26 mouse cellular contexts compared by ENCODE assay signal in the genomic region with DNA sequence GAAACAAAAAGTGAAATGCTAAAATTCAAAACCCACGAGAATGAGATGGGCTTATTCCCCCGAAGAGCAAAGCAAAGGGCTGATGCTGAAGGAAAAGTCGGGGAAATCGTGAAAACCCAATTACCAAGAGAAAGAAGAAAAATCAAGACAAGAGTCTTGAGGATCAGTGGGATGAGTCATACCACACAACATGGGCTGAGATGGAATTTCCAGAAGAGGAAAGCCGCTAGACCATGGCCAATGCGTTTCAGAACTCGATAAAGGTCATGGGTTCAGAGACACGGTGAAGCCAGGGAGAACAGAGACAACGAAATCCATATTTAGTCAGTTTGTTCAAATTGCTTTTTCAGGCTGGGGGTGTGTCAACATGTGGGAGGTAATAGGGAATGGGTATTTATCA.
"Had no signal": no experiment of that assay in that cellular context is flagged by ENCODE, and none has a peak within 500 bp of the region (broad histone marks: within the 10 kb centered on the region; RNA-seq: fewer than 3 reads in every experiment).

No protein-coding gene starts in this region.

- DNase-seq: cerebellum, adult 8-10 months; cerebellum, adult 9-10 months; cerebellum, adult 9-11 months; cerebellum, postnatal 10 days; cerebellum, postnatal 14 days; cerebellum, postnatal 25 days; cerebellum, postnatal 36 days; embryo, embryonic 11 days; forebrain, postnatal 0 days; gastrocnemius, adult 2 months; gastrocnemius, postnatal 10 days; gastrocnemius, postnatal 14 days; gastrocnemius, postnatal 25 days; gastrocnemius, postnatal 36 days; heart, adult 11 months; heart, adult 18-20 months; heart, adult 2 months had no signal

- H3K9me3 ChIP-seq: embryonic facial prominence, embryonic 10.5 days; embryonic facial prominence, embryonic 12.5 days; embryonic facial prominence, embryonic 13.5 days; embryonic facial prominence, embryonic 15.5 days; forebrain, embryonic 10.5 days; forebrain, embryonic 12.5 days; forebrain, embryonic 13.5 days; forebrain, embryonic 15.5 days had no signal

- H3K4me1 ChIP-seq: embryonic facial prominence, embryonic 10.5 days; embryonic facial prominence, embryonic 12.5 days; embryonic facial prominence, embryonic 13.5 days; embryonic facial prominence, embryonic 15.5 days; forebrain, embryonic 10.5 days; forebrain, embryonic 12.5 days; forebrain, embryonic 15.5 days had no signal

- H3K27ac ChIP-seq: embryonic facial prominence, embryonic 10.5 days; embryonic facial prominence, embryonic 12.5 days; embryonic facial prominence, embryonic 13.5 days; embryonic facial prominence, embryonic 15.5 days; forebrain, embryonic 10.5 days; forebrain, embryonic 12.5 days; forebrain, embryonic 13.5 days; forebrain, embryonic 15.5 days; gastrocnemius, adult 2 months; heart, adult 2 months had no signal

- H3K4me3 ChIP-seq: embryonic facial prominence, embryonic 10.5 days; embryonic facial prominence, embryonic 12.5 days; embryonic facial prominence, embryonic 13.5 days; embryonic facial prominence, embryonic 15.5 days; erythroblast, embryonic 14.5 days; forebrain, embryonic 10.5 days; forebrain, embryonic 12.5 days; forebrain, embryonic 13.5 days; forebrain, embryonic 15.5 days; gastrocnemius, adult 2 months; heart, adult 2 months had no signal

- H3K27me3 ChIP-seq: embryonic facial prominence, embryonic 12.5 days; embryonic facial prominence, embryonic 13.5 days; embryonic facial prominence, embryonic 15.5 days; forebrain, embryonic 12.5 days; forebrain, embryonic 13.5 days; forebrain, embryonic 15.5 days had no signal

- H3K36me3 ChIP-seq: embryonic facial prominence, embryonic 10.5 days; embryonic facial prominence, embryonic 12.5 days; embryonic facial prominence, embryonic 13.5 days; embryonic facial prominence, embryonic 15.5 days; forebrain, embryonic 10.5 days; forebrain, embryonic 12.5 days; forebrain, embryonic 15.5 days had no signal

- H3K4me2 ChIP-seq: embryonic facial prominence, embryonic 12.5 days; embryonic facial prominence, embryonic 13.5 days; embryonic facial prominence, embryonic 15.5 days; forebrain, embryonic 12.5 days; forebrain, embryonic 13.5 days; forebrain, embryonic 15.5 days had no signal

- H3K9ac ChIP-seq: embryonic facial prominence, embryonic 12.5 days; embryonic facial prominence, embryonic 13.5 days; embryonic facial prominence, embryonic 15.5 days; forebrain, embryonic 12.5 days; forebrain, embryonic 13.5 days; forebrain, embryonic 15.5 days; forebrain, postnatal 0 days had no signal
